Comparison of ENCODE assay signal across 28 mouse cellular contexts in genomic region chr17:49201495-49201894, GRCm38 (mm10).
DNase-seq lines count a peak whose midpoint lies in the region; ATAC-seq lines count a peak whose summit lies in the region.
"Had no signal": no experiment of that assay in that cellular context is flagged by ENCODE, and none has a peak within 500 bp of the region (broad histone marks: within the 10 kb centered on the region; RNA-seq: fewer than 3 reads in every experiment).

No protein-coding gene starts in this region.

- no peak overlapping the region for H3K4me2 ChIP-seq in midbrain, embryonic 16.5 days (ENCODE audit: low read length)
- no peak overlapping the region for H3K4me2 ChIP-seq in midbrain, embryonic 13.5 days (replicated peaks)
- H3K4me2 ChIP-seq in hindbrain, embryonic 16.5 days (ENCODE audit: low read length) = no peak overlapping the region
- no peak overlapping the region for H3K4me2 ChIP-seq in forebrain, embryonic 16.5 days (ENCODE audit: low read length)
- H3K4me2 ChIP-seq: embryonic facial prominence, embryonic 13.5 days; forebrain, embryonic 12.5 days; heart, embryonic 15.5 days; limb, embryonic 15.5 days; lung, embryonic 14.5 days; midbrain, embryonic 15.5 days had no signal

- 0 out of 2 replicates have a peak, but pooled peaks have one; percentile 25 for ATAC-seq in midbrain, embryonic 16.5 days
- ATAC-seq in midbrain, embryonic 13.5 days = no peak
- peak; percentile 72 for ATAC-seq in hindbrain, embryonic 16.5 days
- ATAC-seq in forebrain, embryonic 16.5 days = no peak
- ATAC-seq: intestine, embryonic 16.5 days; midbrain, embryonic 15.5 days; Patski had no signal

- H3K27me3 ChIP-seq in midbrain, embryonic 16.5 days (ENCODE audit: control insufficient read depth, insufficient read depth, low read depth, low read length) = no peaks in the 10 kb centered on the region
- H3K27me3 ChIP-seq in midbrain, embryonic 13.5 days = 0 out of 2 replicates have a peak, but pooled peaks cover 3% of the 10 kb centered on the region
- no peaks in the 10 kb centered on the region for H3K27me3 ChIP-seq in hindbrain, embryonic 16.5 days (replicated peaks; ENCODE audit: control insufficient read depth, insufficient read depth, low read length)
- H3K27me3 ChIP-seq in forebrain, embryonic 16.5 days (replicated peaks; ENCODE audit: control insufficient read depth, insufficient read depth, low read length) = no peaks in the 10 kb centered on the region
- H3K27me3 ChIP-seq: CH12.LX; forebrain, embryonic 12.5 days; limb, embryonic 15.5 days; megakaryocyte, embryonic 14.5 days; midbrain, embryonic 15.5 days had no signal

- no peak overlapping the region for H3K9ac ChIP-seq in midbrain, embryonic 16.5 days (ENCODE audit: low read depth, low read length)
- no peak overlapping the region for H3K9ac ChIP-seq in midbrain, embryonic 13.5 days (replicated peaks)
- H3K9ac ChIP-seq in hindbrain, embryonic 16.5 days (ENCODE audit: low read depth, low read length) = no peak overlapping the region
- no peak overlapping the region for H3K9ac ChIP-seq in forebrain, embryonic 16.5 days (replicated peaks; ENCODE audit: low read depth, low read length)
- H3K9ac ChIP-seq: embryonic facial prominence, embryonic 13.5 days; forebrain, embryonic 12.5 days; heart, embryonic 15.5 days; limb, embryonic 15.5 days; liver, embryonic 14.5 days; lung, embryonic 14.5 days; midbrain, embryonic 15.5 days had no signal

- H3K27ac ChIP-seq in midbrain, embryonic 16.5 days (ENCODE audit: low read length) = no peak overlapping the region
- H3K27ac ChIP-seq in midbrain, embryonic 13.5 days = no peak overlapping the region
- no peak overlapping the region for H3K27ac ChIP-seq in hindbrain, embryonic 16.5 days (ENCODE audit: low read depth, low read length)
- H3K27ac ChIP-seq in forebrain, embryonic 16.5 days (ENCODE audit: low read length) = no peak overlapping the region
- H3K27ac ChIP-seq: embryonic facial prominence, embryonic 13.5 days; forebrain, embryonic 12.5 days; heart, embryonic 15.5 days; limb, embryonic 15.5 days; liver, embryonic 14.5 days; midbrain, embryonic 15.5 days; stomach, postnatal 0 days had no signal

- DNase-seq in cerebellum, adult 11 months = peak; percentile 91
- DNase-seq in cerebellum, adult 9-10 months = peak; percentile 98
- DNase-seq in kidney, postnatal 36 days = no peak
- DNase-seq: adrenal gland, postnatal 36 days; B cell, adult 2 months; kidney, postnatal 4 days; layer of hippocampus, adult 9-11 months; lung, embryonic 14.5 days; right cerebral cortex, postnatal 14 days; thymus, adult 2 months; thymus, postnatal 4 days had no signal

- 0 out of 2 replicates have a peak, but pooled peaks cover 3% of the 10 kb centered on the region for H3K9me3 ChIP-seq in midbrain, embryonic 16.5 days (replicated peaks; ENCODE audit: control insufficient read depth, low read length, poor library complexity, severe bottlenecking)
- peaks cover 5% of the 10 kb centered on the region for H3K9me3 ChIP-seq in midbrain, embryonic 13.5 days
- H3K9me3 ChIP-seq in hindbrain, embryonic 16.5 days (ENCODE audit: control insufficient read depth, low read length) = no peaks in the 10 kb centered on the region; the same call in 1 of the 2 replicates
- H3K9me3 ChIP-seq in forebrain, embryonic 16.5 days (ENCODE audit: control insufficient read depth, low read length) = peaks cover 6% of the 10 kb centered on the region; the same call in 1 of the 2 replicates
- H3K9me3 ChIP-seq: heart, embryonic 15.5 days; limb, embryonic 15.5 days had no signal

- no peaks in the 10 kb centered on the region for H3K36me3 ChIP-seq in midbrain, embryonic 16.5 days (ENCODE audit: control insufficient read depth, insufficient read depth, low read length)
- no peaks in the 10 kb centered on the region for H3K36me3 ChIP-seq in midbrain, embryonic 13.5 days
- no peaks in the 10 kb centered on the region for H3K36me3 ChIP-seq in hindbrain, embryonic 16.5 days (ENCODE audit: control insufficient read depth, insufficient read depth, low read length)
- no peaks in the 10 kb centered on the region for H3K36me3 ChIP-seq in forebrain, embryonic 16.5 days (ENCODE audit: control insufficient read depth, insufficient read depth)
- H3K36me3 ChIP-seq: embryonic facial prominence, embryonic 13.5 days; forebrain, embryonic 12.5 days; G1E; heart, embryonic 15.5 days; limb, embryonic 15.5 days; midbrain, embryonic 15.5 days had no signal

- WGBS in midbrain, embryonic 16.5 days = 92% methylated on average over 3 of the region's 3 CpGs
- WGBS in midbrain, embryonic 13.5 days = 91% methylated on average over 3 of the region's 3 CpGs
- 81% methylated on average over 3 of the region's 3 CpGs for WGBS in hindbrain, embryonic 16.5 days
- WGBS in forebrain, embryonic 16.5 days = 71% methylated on average over 3 of the region's 3 CpGs

- no peaks in the 10 kb centered on the region for H3K4me1 ChIP-seq in midbrain, embryonic 16.5 days (ENCODE audit: control insufficient read depth, insufficient read depth, low read length)
- peaks cover 14% of the 10 kb centered on the region for H3K4me1 ChIP-seq in midbrain, embryonic 13.5 days (replicated peaks)
- H3K4me1 ChIP-seq in hindbrain, embryonic 16.5 days (ENCODE audit: control insufficient read depth, insufficient read depth, low read depth, low read length) = peaks cover 7% of the 10 kb centered on the region
- 0 out of 2 replicates have a peak, but pooled peaks cover 5% of the 10 kb centered on the region for H3K4me1 ChIP-seq in forebrain, embryonic 16.5 days (replicated peaks; ENCODE audit: control insufficient read depth, insufficient read depth, low read length)
- H3K4me1 ChIP-seq: limb, embryonic 15.5 days; megakaryocyte, embryonic 14.5 days had no signal

- no peak overlapping the region for H3K4me3 ChIP-seq in midbrain, embryonic 16.5 days (ENCODE audit: low read depth, low read length)
- no peak overlapping the region for H3K4me3 ChIP-seq in midbrain, embryonic 13.5 days (replicated peaks)
- no peak overlapping the region for H3K4me3 ChIP-seq in hindbrain, embryonic 16.5 days (ENCODE audit: low read length)
- no peak overlapping the region for H3K4me3 ChIP-seq in forebrain, embryonic 16.5 days (replicated peaks; ENCODE audit: low read length)
- H3K4me3 ChIP-seq: embryonic facial prominence, embryonic 13.5 days; erythroblast, embryonic 14.5 days; forebrain, embryonic 12.5 days; heart, embryonic 15.5 days; limb, embryonic 15.5 days; megakaryocyte, embryonic 14.5 days; midbrain, embryonic 15.5 days had no signal

Comparison
In these comparisons a context has a peak if more than half of its experiments do, and no peak if none do; other contexts are left out.
1. ATAC-seq: peak in midbrain, embryonic 16.5 days (single experiment) and hindbrain, embryonic 16.5 days (single experiment); none in midbrain, embryonic 13.5 days (single experiment) and forebrain, embryonic 16.5 days (single experiment).
2. DNase-seq: peak in cerebellum, adult 11 months (single experiment) and cerebellum, adult 9-10 months (single experiment); none in kidney, postnatal 36 days (0 of 2).